Mouse (Mus musculus) liver, postnatal 0 days (tissue): ENCODE measurements around the gene 4930407I10Rik.

ENCODE experiments used
- CTCF ChIP-seq: sonication (generic); IDR thresholded peaks from 2 replicates; pipeline ENCODE4 v1.5.1; 2016; ENCODE audit warnings: antibody characterized with exemption, low read depth
- EP300 ChIP-seq: IDR thresholded peaks from 2 replicates; pipeline ENCODE4 v1.6.1; 2016; ENCODE audit warnings: antibody characterized with exemption, low read depth, mild to moderate bottlenecking

- no peak for TF ChIP-seq EP300
- no peak for TF ChIP-seq CTCF
Observed at GRCm38 (mm10) chr15:82085606-82086005, 26.7 kb downstream of the 4930407I10Rik start.
